ENCODE assay signal across 20 mouse cellular contexts in the genomic region with DNA sequence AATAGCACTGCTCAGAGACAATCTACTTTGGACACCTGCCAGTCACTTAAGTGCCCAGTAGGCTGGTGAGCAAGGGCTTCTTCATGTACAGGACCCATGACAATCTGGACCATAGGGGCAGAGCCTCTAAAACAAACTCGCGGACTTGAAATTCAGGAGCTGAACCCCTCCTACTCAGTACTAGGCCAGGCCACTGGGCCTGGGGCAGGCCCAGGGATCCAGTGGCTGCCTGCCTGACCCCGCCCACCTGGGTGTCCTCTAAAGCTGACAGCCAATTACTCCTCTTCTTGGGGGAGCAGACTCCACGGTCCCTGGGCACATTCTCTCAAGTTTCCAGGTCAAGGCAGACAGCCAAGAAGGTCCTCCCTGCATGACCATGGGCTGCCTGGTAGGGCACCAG.
DNase-seq lines count a peak whose midpoint lies in the region; ATAC-seq lines count a peak whose summit lies in the region.
"Had no signal": no experiment of that assay in that cellular context is flagged by ENCODE, and none has a peak within 500 bp of the region (broad histone marks: within the 10 kb centered on the region; RNA-seq: fewer than 3 reads in every experiment).

No protein-coding gene starts in this region.

- no peaks in the 10 kb centered on the region for H3K4me1 ChIP-seq in kidney, embryonic 14.5 days (ENCODE audit: control insufficient read depth, insufficient read depth, low read length)
- H3K4me1 ChIP-seq: embryonic facial prominence, embryonic 15.5 days; forebrain, embryonic 10.5 days; heart, embryonic 12.5 days; hindbrain, embryonic 10.5 days had no signal

- no peak overlapping the region for H3K4me3 ChIP-seq in kidney, embryonic 14.5 days (ENCODE audit: low read length)
- H3K4me3 ChIP-seq: embryonic facial prominence, embryonic 15.5 days; erythroblast, embryonic 14.5 days; forebrain, embryonic 10.5 days; gastrocnemius, adult 2 months; heart, embryonic 12.5 days; hindbrain, embryonic 10.5 days had no signal

- H3K36me3 ChIP-seq in kidney, embryonic 14.5 days (ENCODE audit: control insufficient read depth, insufficient read depth, low read length): no peaks in the 10 kb centered on the region
- H3K36me3 ChIP-seq: embryonic facial prominence, embryonic 15.5 days; forebrain, embryonic 10.5 days; heart, embryonic 12.5 days; hindbrain, embryonic 10.5 days had no signal

- H3K27me3 ChIP-seq in kidney, embryonic 14.5 days (ENCODE audit: control insufficient read depth, insufficient read depth, low read length): no peaks in the 10 kb centered on the region
- H3K27me3 ChIP-seq: embryonic facial prominence, embryonic 15.5 days; heart, embryonic 12.5 days had no signal

- DNase-seq in kidney, adult 9 months: no peak
- peak; percentile 0 for DNase-seq in kidney, postnatal 14 days
- no peak for DNase-seq in kidney, postnatal 10 days
- DNase-seq in ovary, postnatal 36 days (ENCODE audit: low spot score): peak; percentile 10
- no peak for DNase-seq in ovary, postnatal 10 days (ENCODE audit: low spot score)
- DNase-seq in thymus, postnatal 10 days (ENCODE audit: low spot score in 2 of 2): no peak
- DNase-seq: cerebellum, adult 11 months; cerebellum, adult 8-10 months; cerebellum, postnatal 14 days; embryo, embryonic 11 days; gastrocnemius, adult 2 months; gastrocnemius, postnatal 25 days had no signal

- no peak overlapping the region for H3K9ac ChIP-seq in kidney, embryonic 14.5 days (ENCODE audit: low read depth, low read length)
- H3K9ac ChIP-seq: embryonic facial prominence, embryonic 15.5 days; heart, embryonic 12.5 days; hindbrain, embryonic 14.5 days had no signal

- no peaks in the 10 kb centered on the region for H3K9me3 ChIP-seq in kidney, embryonic 14.5 days (ENCODE audit: control insufficient read depth, low read length)
- H3K9me3 ChIP-seq: embryonic facial prominence, embryonic 15.5 days; forebrain, embryonic 10.5 days; hindbrain, embryonic 10.5 days had no signal

- 69% methylated on average over 4 of the region's 4 CpGs for WGBS in kidney, embryonic 14.5 days

- H3K4me2 ChIP-seq in kidney, embryonic 14.5 days (replicated peaks; ENCODE audit: low read depth, low read length): no peak overlapping the region
- H3K4me2 ChIP-seq: embryonic facial prominence, embryonic 15.5 days; heart, embryonic 12.5 days; hindbrain, embryonic 14.5 days had no signal

- ATAC-seq in kidney, embryonic 14.5 days (ENCODE audit: low FRiP score, low TSS enrichment): peak; percentile 66; the same call in 1 of the 2 replicates
- ATAC-seq: forebrain, embryonic 14.5 days had no signal

- no peak overlapping the region for H3K27ac ChIP-seq in kidney, embryonic 14.5 days (ENCODE audit: low read depth, low read length)
- H3K27ac ChIP-seq: embryonic facial prominence, embryonic 15.5 days; forebrain, embryonic 10.5 days; gastrocnemius, adult 2 months; hindbrain, embryonic 10.5 days; hindbrain, embryonic 14.5 days had no signal

Comparison
In these comparisons a context has a peak if more than half of its experiments do, and no peak if none do; other contexts are left out.
1. DNase-seq: peak in kidney, postnatal 14 days (single experiment) and ovary, postnatal 36 days (single experiment); none in kidney, adult 9 months (single experiment), kidney, postnatal 10 days (single experiment), ovary, postnatal 10 days (single experiment) and thymus, postnatal 10 days (0 of 2).